Mouse (Mus musculus) testis, adult 2 months (tissue): ENCODE data around the gene Atp9a.

Experiments used
- CTCF ChIP-seq: fragments of 200-500 bp; IDR thresholded peaks from 2 replicates; pipeline ENCODE4 v1.5.1; 2012; ENCODE audit warnings: low read depth, mild to moderate bottlenecking, inconsistent platforms, low read length, moderate library complexity; ENCODE audit not compliant: control insufficient read depth, insufficient read depth, insufficient replicate concordance
- POLR2A ChIP-seq: fragments of 200-500 bp; IDR thresholded peaks from 2 replicates; pipeline ENCODE4 v1.6.1; 2012; ENCODE audit warnings: low read depth, mild to moderate bottlenecking, inconsistent platforms, low read length, moderate library complexity; ENCODE audit not compliant: control insufficient read depth

GRCm38 (mm10) chr2:168621111-168621802 lies 121.0 kb downstream of the Atp9a start:
- TF ChIP-seq CTCF (no peak), POLR2A (no peak)
